Mouse (Mus musculus) small intestine, adult 2 months (tissue): Measurements from ENCODE around the gene Sbf2. TPM values are rescaled to one million over a fixed set of nuclear protein-coding genes. Genes with fewer than 3 reads are reported as not detected.

Source experiments
- H3K27ac ChIP-seq: fragments of 200-500 bp; 2 replicates; pipeline ENCODE4 v1.5.1; 2012; ENCODE audit warnings: low read depth, low read length, control low read depth, inconsistent platforms; ENCODE audit not compliant: insufficient read depth
- H3K27me3 ChIP-seq: fragments of 200-500 bp; 2 replicates; pipeline ENCODE4 v1.6.1; 2012; ENCODE audit warnings: mild to moderate bottlenecking, moderate library complexity, low read length, inconsistent platforms; ENCODE audit not compliant: control insufficient read depth, insufficient read depth
- H3K36me3 ChIP-seq: fragments of 200-500 bp; 2 replicates; pipeline ENCODE4 v1.6.1; 2012; ENCODE audit warnings: mild to moderate bottlenecking, low read length, control low read depth, inconsistent platforms; ENCODE audit not compliant: control insufficient read depth, insufficient read depth
- H3K4me1 ChIP-seq: fragments of 200-500 bp; 2 replicates; pipeline ENCODE4 v1.6.1; 2012; ENCODE audit warnings: low read length, inconsistent platforms, mixed read lengths; ENCODE audit not compliant: control insufficient read depth, insufficient read depth, insufficient read length
- H3K4me3 ChIP-seq: fragments of 200-500 bp; 2 replicates; pipeline ENCODE4 v1.5.1; 2012; ENCODE audit warnings: low read depth, mild to moderate bottlenecking, control low read depth, inconsistent platforms, low read length, moderate library complexity
- CTCF ChIP-seq: fragments of 200-500 bp; IDR thresholded peaks from 2 replicates; pipeline ENCODE4 v1.5.1; 2012; ENCODE audit warnings: low read depth, mild to moderate bottlenecking, control low read depth, inconsistent platforms, low read length, moderate library complexity, mixed read lengths; ENCODE audit not compliant: insufficient replicate concordance, insufficient read length; ENCODE audit errors: extremely low read depth
- POLR2A ChIP-seq: fragments of 200-500 bp; IDR thresholded peaks from 2 replicates; pipeline ENCODE4 v1.6.1; 2012; ENCODE audit warnings: low read depth, mild to moderate bottlenecking, control low read depth, inconsistent platforms, low read length, moderate library complexity
- WGBS: fragments of 180-500 bp; shearing (Covaris S2); methylation state at CpG from one replicate; pipeline ENCODE4 v1.1.7; 2018; 5-methylcytosine and 5-hydroxymethylcytosine counted together
- polyA plus RNA-seq: library from polyadenylated mRNA; depleted of rRNA; stranded (reverse); fragments of >200 nt; gene quantifications from 2 replicates; pipeline ENCODE4 v1.2.3, GENCODE M21; 2012

The Sbf2 gene
- polyA plus RNA-seq, 1 experiment: 13.7 TPM

DNA sequence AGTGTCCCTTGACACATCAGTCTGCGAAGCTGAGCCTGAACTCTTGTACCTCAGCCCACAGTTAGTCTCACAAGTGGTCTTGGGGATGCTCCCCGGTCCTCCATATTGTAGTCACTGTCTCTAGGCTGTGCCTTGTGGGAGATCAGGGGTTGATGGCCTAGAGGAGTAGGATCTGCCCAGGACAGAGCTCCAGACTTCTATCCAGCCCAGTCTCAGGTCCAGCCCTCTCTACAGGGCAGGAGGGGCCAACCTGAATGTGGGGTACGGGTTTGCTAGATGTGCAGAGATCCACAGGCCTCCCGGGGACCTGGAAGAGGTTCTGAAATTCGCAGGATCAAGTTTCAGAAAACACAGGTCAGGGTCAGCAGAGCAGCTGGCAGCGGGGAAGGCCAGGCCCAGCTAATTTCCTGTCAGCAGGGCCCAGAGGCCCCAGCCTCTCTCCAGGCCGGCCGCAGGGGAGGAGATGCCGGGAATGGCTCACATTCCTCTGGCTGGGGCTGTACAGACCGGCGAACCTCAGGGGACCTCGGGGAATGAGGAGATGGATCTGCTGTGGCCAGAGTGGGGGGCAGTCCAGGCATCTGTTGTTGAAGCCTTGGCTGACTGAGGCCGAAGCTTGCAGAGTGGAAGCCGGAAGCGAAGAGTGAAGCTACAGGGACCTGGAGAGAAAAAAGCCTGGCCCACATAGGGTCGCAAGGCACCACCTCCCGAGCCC lies 317.7 kb downstream of the Sbf2 start:
- H3K36me3 ChIP-seq: no peaks in the 10 kb centered on the region
- TF ChIP-seq POLR2A (no peak), CTCF (no peak)
- peak overlapping the region; percentile 57 for H3K27ac ChIP-seq
- H3K4me3 ChIP-seq: no peak overlapping the region
- no peaks in the 10 kb centered on the region for H3K27me3 ChIP-seq
- peaks cover 19% of the 10 kb centered on the region for H3K4me1 ChIP-seq
- 73% methylated on average over 17 of the region's 17 CpGs for WGBS

GRCm38 (mm10) chr7:110289647-110290046 lies 325.1 kb downstream of the Sbf2 start:
- no peak overlapping the region for H3K27ac ChIP-seq
- no peak for TF ChIP-seq CTCF
- no peak for TF ChIP-seq POLR2A
- 79% methylated on average over 4 of the region's 4 CpGs for WGBS
- no peaks in the 10 kb centered on the region for H3K36me3 ChIP-seq
- H3K4me1 ChIP-seq: peaks cover 10% of the 10 kb centered on the region
- H3K4me3 ChIP-seq: no peak overlapping the region
- H3K27me3 ChIP-seq: no peaks in the 10 kb centered on the region

GRCm38 (mm10) chr7:110288731-110289191 lies 326.0 kb downstream of the Sbf2 start:
- H3K4me3 ChIP-seq: no peak overlapping the region
- peaks cover 10% of the 10 kb centered on the region for H3K4me1 ChIP-seq
- peak overlapping the region; percentile 48; the same call in 1 of the 2 replicates for H3K27ac ChIP-seq
- WGBS: 87% methylated on average over 6 of the region's 6 CpGs
- TF ChIP-seq POLR2A: no peak
- no peak for TF ChIP-seq CTCF
- no peaks in the 10 kb centered on the region for H3K36me3 ChIP-seq
- no peaks in the 10 kb centered on the region for H3K27me3 ChIP-seq

- TF ChIP-seq POLR2A: no peak
- TF ChIP-seq CTCF: no peak
- Histone ChIP-seq H3K27ac (0 out of 2 replicates have a peak overlapping the region, but pooled peaks have one; percentile 14), H3K27me3 (no peaks in the 10 kb centered on the region), H3K36me3 (no peaks in the 10 kb centered on the region), H3K4me3 (no peak overlapping the region), H3K4me1 (peaks cover 10% of the 10 kb centered on the region)
- WGBS: 63% methylated on average over 4 of the region's 4 CpGs
These were observed 326.5 kb downstream of the Sbf2 start for GRCm38 (mm10) chr7:110288191-110288604.

DNA sequence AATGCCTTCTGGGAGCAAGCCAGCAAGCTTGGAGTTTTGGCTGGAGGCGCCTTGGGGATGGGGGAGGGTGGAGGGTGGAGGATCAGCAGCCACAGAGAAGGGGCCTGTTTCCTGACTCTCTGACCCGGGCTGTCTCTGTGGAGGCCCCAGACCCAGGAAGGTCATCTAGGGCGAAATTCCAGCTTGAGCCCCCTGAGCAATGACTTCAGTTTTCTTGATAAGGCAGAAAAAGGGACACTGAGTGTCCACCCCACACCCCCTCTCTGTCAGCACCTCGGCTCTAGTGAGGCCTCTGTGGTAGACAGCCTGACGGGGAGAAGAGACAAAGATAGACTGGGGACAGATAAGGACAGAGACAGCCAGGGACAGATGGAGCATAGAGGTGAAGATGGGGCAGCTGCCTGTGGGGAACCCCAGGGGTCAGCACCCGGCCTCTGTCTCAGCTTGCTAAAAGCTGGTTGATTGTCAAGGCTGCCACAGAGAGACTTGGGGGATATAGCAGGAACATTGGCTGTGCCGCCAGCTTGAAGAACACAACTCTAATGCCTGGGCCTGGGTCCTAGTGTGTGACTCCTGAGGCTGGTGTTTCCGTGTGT lies 327.1 kb downstream of the Sbf2 start:
- Histone ChIP-seq H3K27me3 (no peaks in the 10 kb centered on the region), H3K27ac (no peak overlapping the region), H3K4me3 (no peak overlapping the region), H3K4me1 (peaks cover 10% of the 10 kb centered on the region), H3K36me3 (no peaks in the 10 kb centered on the region)
- 79% methylated on average over 8 of the region's 8 CpGs for WGBS
- TF ChIP-seq CTCF (no peak), POLR2A (no peak)

GRCm38 (mm10) chr7:110286838-110287475 lies 327.8 kb downstream of the Sbf2 start:
- H3K27ac ChIP-seq: no peak overlapping the region
- WGBS: 7% methylated on average over 12 of the region's 12 CpGs

More at GRCm38 (mm10) chr7:110286838-110287475, 327.8 kb downstream of the Sbf2 start:
- peaks cover 10% of the 10 kb centered on the region for H3K4me1 ChIP-seq
- H3K4me3 ChIP-seq: no peak overlapping the region
- peak; percentile 97 for TF ChIP-seq CTCF
- no peak for TF ChIP-seq POLR2A
- H3K36me3 ChIP-seq: peaks cover 3% of the 10 kb centered on the region; the same call in 1 of the 2 replicates
- H3K27me3 ChIP-seq: no peaks in the 10 kb centered on the region
